Mouse (Mus musculus) stomach, postnatal 0 days (tissue): ENCODE results near the gene Hcrtr2.

Experiments
- CTCF ChIP-seq: IDR thresholded peaks from 2 replicates; pipeline ENCODE4 v1.5.1; 2016; ENCODE audit warnings: antibody characterized with exemption, low read depth, mild to moderate bottlenecking, moderate library complexity
- EP300 ChIP-seq: optimal IDR thresholded peaks from 2 replicates; pipeline ENCODE3; 2016; ENCODE audit warnings: antibody characterized with exemption

- TF ChIP-seq CTCF, result no peak
- no peak for TF ChIP-seq EP300
Measured at GRCm38 (mm10) chr9:76237946-76238345, 85.7 kb downstream of the Hcrtr2 start.
